Mouse (Mus musculus): ENCODE data around the gene Slc6a13.

GRCm38 (mm10) chr6:121305571-121305970 is 5.5 kb downstream of the Slc6a13 start:
- TF ChIP-seq CTCF (IDR thresholded peaks at IDR 0.05; ENCODE audit: extremely low read depth, insufficient read depth, low read length) (no peak), POLR2A (IDR thresholded peaks at IDR 0.05; ENCODE audit: extremely low read depth, insufficient read depth, low read length) (no peak)
